Mouse (Mus musculus): ENCODE results near the gene Ints3. TPM values are rescaled to one million over a fixed set of nuclear protein-coding genes. Genes with fewer than 3 reads are reported as not detected.
"Not testable (repeated sequence)": the region's sequence is repeated elsewhere in the genome, so short reads cannot be mapped to it uniquely, and the experiment has no call there.

Gene Ints3
- polyA plus RNA-seq, 1 experiment from 2014 or later, result 10.0 TPM

DNA sequence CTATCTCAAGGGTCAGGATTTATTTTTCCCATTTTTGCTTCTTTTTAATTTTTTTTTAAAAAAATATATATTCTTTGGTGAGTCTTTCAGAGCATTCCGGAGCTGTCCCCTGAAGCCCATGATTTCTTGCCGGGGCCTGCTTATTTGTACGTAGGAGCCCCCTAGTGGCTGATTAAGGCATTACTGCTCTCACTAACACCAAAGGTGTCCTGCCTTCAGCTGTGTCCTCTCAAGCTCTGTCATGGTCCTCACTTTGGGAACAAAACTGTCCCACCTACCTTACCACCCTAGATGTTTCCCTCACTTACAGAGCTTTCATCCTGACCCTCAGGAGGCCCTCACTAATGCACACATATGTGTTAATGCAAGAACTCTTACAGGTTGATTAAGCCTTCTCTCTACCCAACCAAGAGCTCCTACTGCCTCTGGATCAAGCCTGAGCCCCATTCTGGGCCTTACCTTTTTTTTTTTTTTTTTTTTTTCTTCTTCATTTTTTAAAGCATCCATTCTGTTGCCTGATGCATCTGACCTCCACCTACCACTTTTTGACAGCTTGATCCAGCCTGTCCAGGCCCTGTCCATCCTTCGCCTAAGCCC lies 59.9 kb downstream of the Ints3 start:
- Histone ChIP-seq H3K27me3 (no peaks in the 10 kb centered on the region), H3K36me3 (no peaks in the 10 kb centered on the region), H3K4me3 (replicated peaks) (no peak overlapping the region), H3K9ac (no peak overlapping the region), H3K4me2 (no peak overlapping the region), H3K27ac (no peak overlapping the region), H3K4me1 (replicated peaks) (peaks cover 10% of the 10 kb centered on the region; the same call in 1 of the 2 replicates), H3K9me3 (replicated peaks) (no peaks in the 10 kb centered on the region)
- ATAC-seq (ENCODE audit: low read depth) (no peak), DNase-seq (peak; percentile 67)
- 23% methylated on average over 4 of the region's 4 CpGs for WGBS (ENCODE audit: insufficient replicate concordance)

- Histone ChIP-seq H3K9me3 (replicated peaks) (no peaks in the 10 kb centered on the region), H3K27me3 (no peaks in the 10 kb centered on the region), H3K4me3 (replicated peaks) (no peak overlapping the region), H3K4me1 (replicated peaks) (peaks cover 10% of the 10 kb centered on the region; the same call in 1 of the 2 replicates), H3K4me2 (no peak overlapping the region), H3K27ac (no peak overlapping the region), H3K36me3 (no peaks in the 10 kb centered on the region), H3K9ac (no peak overlapping the region)
- ATAC-seq (ENCODE audit: low read depth) (no peak), DNase-seq (no peak)
- 50% methylated on average over 5 of the region's 5 CpGs for WGBS (ENCODE audit: insufficient replicate concordance)
Measured at GRCm38 (mm10) chr3:90372817-90373216, 60.6 kb downstream of the Ints3 start.

DNA sequence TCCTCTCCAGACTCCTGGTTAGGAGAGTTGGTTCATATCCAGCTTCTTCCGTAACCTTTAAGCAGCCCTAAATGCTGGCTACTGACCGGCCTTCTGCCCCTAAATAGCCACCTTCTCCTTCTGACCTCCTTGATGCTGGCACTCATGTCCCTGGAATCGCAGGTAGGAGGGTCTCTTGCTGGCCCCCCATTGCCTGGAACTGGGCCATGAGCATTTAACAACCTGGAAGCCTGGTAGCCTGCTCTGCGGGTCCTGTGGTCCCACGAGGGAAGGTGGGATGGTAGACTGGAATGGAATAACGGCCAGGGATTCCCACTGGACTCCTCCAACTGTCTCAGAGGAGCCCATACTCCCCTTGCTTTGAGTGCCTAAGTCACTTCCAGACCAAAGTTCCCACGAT lies 61.6 kb downstream of the Ints3 start:
- Histone ChIP-seq H3K4me3 (replicated peaks) (no peak overlapping the region), H3K27me3 (no peaks in the 10 kb centered on the region), H3K4me2 (no peak overlapping the region), H3K9me3 (replicated peaks) (no peaks in the 10 kb centered on the region), H3K27ac (no peak overlapping the region), H3K36me3 (no peaks in the 10 kb centered on the region), H3K9ac (no peak overlapping the region), H3K4me1 (replicated peaks) (peaks cover 15% of the 10 kb centered on the region)
- 60% methylated on average over 7 of the region's 7 CpGs for WGBS (ENCODE audit: insufficient replicate concordance)
- DNase-seq (no peak), ATAC-seq (ENCODE audit: low read depth) (no peak)

- H3K9ac ChIP-seq, result no peak overlapping the region
- peaks cover 19% of the 10 kb centered on the region for H3K4me1 ChIP-seq (replicated peaks)
- no peak overlapping the region for H3K27ac ChIP-seq
- no peak for ATAC-seq (ENCODE audit: low read depth)
- no peaks in the 10 kb centered on the region for H3K9me3 ChIP-seq (replicated peaks)
- H3K27me3 ChIP-seq, result no peaks in the 10 kb centered on the region
- 53% methylated on average over 2 of the region's 2 CpGs for WGBS (ENCODE audit: insufficient replicate concordance)
- no peak overlapping the region for H3K4me2 ChIP-seq
- H3K36me3 ChIP-seq, result no peaks in the 10 kb centered on the region
- H3K4me3 ChIP-seq (replicated peaks), result no peak overlapping the region
- DNase-seq, result no peak
Measured at GRCm38 (mm10) chr3:90369041-90369440, 64.4 kb downstream of the Ints3 start.

DNA sequence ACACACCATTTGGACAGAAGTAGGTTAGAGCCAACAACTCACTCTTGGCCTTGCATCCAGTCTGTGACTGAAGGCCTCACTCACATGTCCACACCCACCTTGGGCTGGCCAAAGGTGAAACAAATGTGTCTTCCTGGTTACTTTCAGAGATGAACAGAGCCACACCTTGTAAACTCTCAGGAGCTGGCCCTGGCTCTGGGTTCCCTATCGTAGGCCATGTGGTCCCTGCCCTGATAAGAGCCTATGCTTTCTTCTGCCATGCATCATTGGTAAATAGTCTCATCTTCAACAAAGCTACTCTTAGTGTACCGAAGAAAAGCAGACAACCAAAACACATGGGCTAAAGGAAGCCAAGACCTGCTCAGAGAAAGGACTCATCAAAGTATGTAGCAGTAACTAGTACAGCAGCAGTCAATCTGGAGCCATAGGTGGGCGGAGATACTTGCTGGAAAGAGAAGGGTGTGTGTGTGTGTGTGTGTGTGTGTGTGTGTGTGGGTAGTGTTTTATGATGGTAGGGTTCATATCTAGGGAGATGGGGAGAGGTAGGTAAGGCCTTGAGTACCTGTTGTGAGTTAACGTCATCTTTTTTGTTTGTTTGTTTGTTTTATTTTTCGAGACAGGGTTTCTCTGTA lies 66.3 kb downstream of the Ints3 start:
- Histone ChIP-seq H3K9me3 (replicated peaks) (no peaks in the 10 kb centered on the region), H3K4me2 (no peak overlapping the region), H3K27ac (no peak overlapping the region), H3K4me1 (replicated peaks) (peaks cover 28% of the 10 kb centered on the region), H3K27me3 (no peaks in the 10 kb centered on the region), H3K9ac (no peak overlapping the region), H3K4me3 (replicated peaks) (no peak overlapping the region), H3K36me3 (no peaks in the 10 kb centered on the region)
- 59% methylated on average over 5 of the region's 5 CpGs for WGBS (ENCODE audit: insufficient replicate concordance)
- ATAC-seq (ENCODE audit: low read depth) (peak; percentile 50), DNase-seq (no peak)

GRCm38 (mm10) chr3:90362346-90362745 lies 71.1 kb downstream of the Ints3 start:
- peaks cover 28% of the 10 kb centered on the region for H3K4me1 ChIP-seq (replicated peaks)
- peaks cover 22% of the 10 kb centered on the region for H3K36me3 ChIP-seq
- 71% methylated on average over 2 of the region's 2 CpGs for WGBS (ENCODE audit: insufficient replicate concordance)
- H3K27me3 ChIP-seq, result no peaks in the 10 kb centered on the region
- no peaks in the 10 kb centered on the region for H3K9me3 ChIP-seq (replicated peaks)
- H3K27ac ChIP-seq, result no peak overlapping the region; the same call in 1 of the 2 replicates
- H3K4me3 ChIP-seq (replicated peaks), result no peak overlapping the region
- no peak overlapping the region for H3K4me2 ChIP-seq
- DNase-seq, result no peak
- no peak for ATAC-seq (ENCODE audit: low read depth)
- no peak overlapping the region for H3K9ac ChIP-seq

DNA sequence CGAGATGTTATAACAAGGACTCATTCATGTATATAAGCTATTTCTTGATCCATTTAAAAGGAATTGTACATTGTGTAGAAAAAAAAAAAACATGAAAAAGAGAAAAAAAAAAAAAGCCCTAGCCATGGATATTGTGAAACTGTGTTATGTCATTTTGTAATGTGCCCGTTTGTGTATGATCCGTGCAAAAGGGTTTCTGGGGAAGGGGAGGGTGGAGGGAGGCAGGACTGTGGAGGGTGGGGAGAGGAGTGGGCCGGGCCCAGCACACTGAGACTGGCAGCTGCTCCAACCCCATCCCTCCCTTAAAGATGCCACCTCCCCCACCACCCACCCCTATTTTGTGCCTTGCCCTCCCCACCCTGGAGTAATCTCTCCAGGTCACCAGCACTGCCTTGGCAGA lies 71.9 kb downstream of the Ints3 start:
- Histone ChIP-seq H3K4me1 (replicated peaks) (peaks cover 19% of the 10 kb centered on the region), H3K27me3 (no peaks in the 10 kb centered on the region), H3K36me3 (peaks cover 31% of the 10 kb centered on the region), H3K9ac (no peak overlapping the region), H3K4me2 (no peak overlapping the region), H3K9me3 (replicated peaks) (no peaks in the 10 kb centered on the region), H3K4me3 (replicated peaks) (no peak overlapping the region), H3K27ac (no peak overlapping the region)
- 82% methylated on average over 4 of the region's 4 CpGs for WGBS (ENCODE audit: insufficient replicate concordance)
- ATAC-seq (ENCODE audit: low read depth) (no peak), DNase-seq (no peak)

DNA sequence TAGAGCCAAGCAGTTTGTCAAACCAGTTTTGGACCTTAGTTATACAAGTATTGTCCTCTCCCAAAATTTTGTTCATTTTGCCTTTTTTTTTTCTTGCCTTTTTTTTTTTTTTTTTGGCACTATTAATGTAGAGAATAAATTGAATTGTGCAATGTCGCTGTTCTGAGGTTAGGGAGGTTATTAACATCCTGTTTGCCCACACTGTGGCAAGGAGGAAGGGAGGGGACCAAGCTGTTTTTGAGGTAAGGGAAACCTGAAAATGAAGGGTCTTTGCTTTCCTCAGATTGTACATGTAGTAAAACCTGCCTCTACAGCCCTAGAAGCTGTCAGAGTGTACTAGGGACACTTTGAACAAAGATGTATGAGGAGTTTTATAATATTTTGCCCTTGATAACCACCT lies 74.2 kb downstream of the Ints3 start:
- peaks cover 52% of the 10 kb centered on the region for H3K36me3 ChIP-seq
- H3K4me1 ChIP-seq (replicated peaks), result peaks cover 11% of the 10 kb centered on the region
- WGBS (ENCODE audit: insufficient replicate concordance), result 66% methylated on average over 1 of the region's 1 CpGs
- no peak overlapping the region for H3K4me2 ChIP-seq
- no peak overlapping the region for H3K4me3 ChIP-seq (replicated peaks)
- ATAC-seq (ENCODE audit: low read depth) (no peak), DNase-seq (no peak)
- no peak overlapping the region for H3K27ac ChIP-seq
- no peaks in the 10 kb centered on the region for H3K27me3 ChIP-seq
- H3K9ac ChIP-seq, result no peak overlapping the region
- H3K9me3 ChIP-seq (replicated peaks), result no peaks in the 10 kb centered on the region

DNA sequence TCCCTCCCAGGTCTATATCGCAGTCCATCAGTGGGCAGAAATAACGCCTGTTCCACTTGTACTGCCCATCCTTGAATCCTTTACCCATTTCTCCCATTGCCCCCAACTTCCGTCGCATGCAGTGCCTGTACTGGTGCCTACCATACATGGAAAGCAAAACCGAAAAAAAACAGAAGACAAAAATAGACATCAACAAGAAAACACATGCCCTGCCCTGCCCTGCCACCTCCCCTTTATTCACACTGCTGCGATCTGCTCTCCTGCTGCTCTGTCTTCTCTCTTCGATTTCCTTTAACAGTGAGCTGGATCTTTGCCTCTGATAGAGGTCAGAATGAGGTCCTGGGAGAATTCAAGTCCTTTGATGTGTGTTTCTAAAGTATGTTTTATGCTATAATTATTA lies 75.5 kb downstream of the Ints3 start:
- no peak for DNase-seq
- no peak overlapping the region for H3K4me2 ChIP-seq
- no peaks in the 10 kb centered on the region for H3K9me3 ChIP-seq (replicated peaks)
- no peak overlapping the region for H3K4me3 ChIP-seq (replicated peaks)
- ATAC-seq (ENCODE audit: low read depth), result no peak
- no peaks in the 10 kb centered on the region for H3K27me3 ChIP-seq
- peaks cover 65% of the 10 kb centered on the region for H3K36me3 ChIP-seq
- no peaks in the 10 kb centered on the region for H3K4me1 ChIP-seq (replicated peaks)
- H3K27ac ChIP-seq, result no peak overlapping the region
- no peak overlapping the region for H3K9ac ChIP-seq
- 84% methylated on average over 7 of the region's 7 CpGs for WGBS (ENCODE audit: insufficient replicate concordance)

- no peaks in the 10 kb centered on the region for H3K9me3 ChIP-seq (replicated peaks)
- peaks cover 55% of the 10 kb centered on the region for H3K36me3 ChIP-seq
- no peaks in the 10 kb centered on the region for H3K27me3 ChIP-seq
- 90% methylated on average over 4 of the region's 4 CpGs for WGBS (ENCODE audit: insufficient replicate concordance)
- H3K9ac ChIP-seq, result no peak overlapping the region
- H3K4me1 ChIP-seq (replicated peaks), result no peaks in the 10 kb centered on the region
- H3K4me2 ChIP-seq, result no peak overlapping the region
- DNase-seq, result no peak
- no peak overlapping the region for H3K4me3 ChIP-seq (replicated peaks)
- H3K27ac ChIP-seq, result no peak overlapping the region
- ATAC-seq (ENCODE audit: low read depth), result no peak
Measured at GRCm38 (mm10) chr3:90347847-90348246, 85.6 kb downstream of the Ints3 start.

DNA sequence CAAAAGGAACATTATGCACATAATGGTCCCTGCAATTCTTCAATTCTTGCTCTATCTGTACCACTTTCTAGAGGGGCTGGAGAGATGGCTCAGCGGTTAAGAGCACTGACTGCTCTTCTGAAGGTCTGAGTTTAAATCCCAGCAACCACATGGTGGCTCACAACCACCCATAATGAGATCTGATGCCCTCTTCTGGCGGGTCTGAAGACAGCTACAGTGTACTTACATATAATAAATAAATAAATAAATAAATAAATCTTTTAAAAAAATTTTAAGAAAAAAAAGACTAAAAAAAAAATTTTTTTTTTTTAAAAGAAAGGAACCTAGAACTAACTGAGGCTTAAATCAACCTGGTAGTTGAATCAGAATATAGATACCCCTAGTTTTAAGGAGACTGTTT lies 90.6 kb downstream of the Ints3 start:
- H3K9ac ChIP-seq; H3K27ac ChIP-seq; H3K4me2 ChIP-seq; H3K4me3 ChIP-seq (replicated peaks); ATAC-seq (ENCODE audit: low read depth); H3K9me3 ChIP-seq (replicated peaks); H3K27me3 ChIP-seq; DNase-seq: not testable (repeated sequence)
- Histone ChIP-seq H3K4me1 (replicated peaks) (peaks cover 18% of the 10 kb centered on the region), H3K36me3 (peaks cover 33% of the 10 kb centered on the region)
- 59% methylated on average over 2 of the region's 2 CpGs for WGBS (ENCODE audit: insufficient replicate concordance)

All from liver, embryonic 13.5 days (tissue).